In genomic region chr7:25151916-25152556, GRCm38 (mm10) we compare ENCODE assay signal across 10 mouse cellular contexts. TPM values are rescaled to one million over a fixed set of nuclear protein-coding genes. Genes with fewer than 3 reads are reported as not detected.
DNase-seq lines count a peak whose midpoint lies in the region; ATAC-seq lines count a peak whose summit lies in the region.
"Had no signal": no experiment of that assay in that cellular context is flagged by ENCODE, and none has a peak within 500 bp of the region (broad histone marks: within the 10 kb centered on the region; RNA-seq: fewer than 3 reads in every experiment).

No protein-coding gene starts in this region.

- peak overlapping the region; percentile 57 for H3K27ac ChIP-seq in forebrain, embryonic 11.5 days (ENCODE audit: low read depth, low read length)
- peak overlapping the region; percentile 90 for H3K27ac ChIP-seq in limb, embryonic 10.5 days
- peak overlapping the region; percentile 81 for H3K27ac ChIP-seq in neural tube, embryonic 15.5 days (replicated peaks)
- no peak overlapping the region for H3K27ac ChIP-seq in kidney, embryonic 16.5 days (ENCODE audit: low read length)
- H3K27ac ChIP-seq: heart, adult 2 months had no signal

- intact Hi-C loops in heart, postnatal 36 days (cut with DNase I) = no loop called here
- intact Hi-C loops in gastrocnemius, postnatal 36 days (cut with DNase I) = no loop called here

- DNase-seq in right cerebral cortex, postnatal 10 days (ENCODE audit: low spot score in 2 of 2) = peak; percentile 68 to 73
- DNase-seq in right cerebral cortex, adult 18-20 months = no peak
- no peak for DNase-seq in forebrain, embryonic 11.5 days (ENCODE audit: low spot score)
- DNase-seq in limb, embryonic 10.5 days (ENCODE audit: low spot score) = no peak
- DNase-seq in heart, postnatal 36 days = no peak
- no peak for DNase-seq in gastrocnemius, postnatal 36 days
- DNase-seq: heart, adult 2 months; lung, embryonic 14.5 days had no signal

- H3K9me3 ChIP-seq in forebrain, embryonic 11.5 days (ENCODE audit: control insufficient read depth, low read length) = no peaks in the 10 kb centered on the region
- H3K9me3 ChIP-seq in limb, embryonic 10.5 days (replicated peaks) = no peaks in the 10 kb centered on the region
- no peaks in the 10 kb centered on the region for H3K9me3 ChIP-seq in neural tube, embryonic 15.5 days (replicated peaks)
- H3K9me3 ChIP-seq in kidney, embryonic 16.5 days (ENCODE audit: low read length) = no peaks in the 10 kb centered on the region

- H3K4me3 ChIP-seq in forebrain, embryonic 11.5 days (ENCODE audit: low read depth, low read length) = 0 out of 2 replicates have a peak overlapping the region, but pooled peaks have one; percentile 2
- peak overlapping the region; percentile 43 for H3K4me3 ChIP-seq in limb, embryonic 10.5 days
- peak overlapping the region; percentile 12 for H3K4me3 ChIP-seq in neural tube, embryonic 15.5 days (replicated peaks)
- no peak overlapping the region for H3K4me3 ChIP-seq in kidney, embryonic 16.5 days (ENCODE audit: low read length)
- H3K4me3 ChIP-seq: heart, adult 2 months had no signal

- peaks cover 48% of the 10 kb centered on the region for H3K4me1 ChIP-seq in forebrain, embryonic 11.5 days (replicated peaks; ENCODE audit: control insufficient read depth, insufficient read depth, low read length)
- H3K4me1 ChIP-seq in limb, embryonic 10.5 days = peaks cover 77% of the 10 kb centered on the region
- peaks cover 69% of the 10 kb centered on the region for H3K4me1 ChIP-seq in neural tube, embryonic 15.5 days
- peaks cover 43% of the 10 kb centered on the region for H3K4me1 ChIP-seq in kidney, embryonic 16.5 days (ENCODE audit: insufficient read depth, low read length)

- no peak for ATAC-seq in forebrain, embryonic 11.5 days (replicated peaks; ENCODE audit: low FRiP score)
- ATAC-seq in neural tube, embryonic 15.5 days (ENCODE audit: low FRiP score) = peak; percentile 42; the same call in 1 of the 2 replicates
- ATAC-seq in kidney, embryonic 16.5 days (ENCODE audit: low FRiP score, low TSS enrichment) = no peak

- no peaks in the 10 kb centered on the region for H3K36me3 ChIP-seq in forebrain, embryonic 11.5 days (ENCODE audit: control insufficient read depth, insufficient read depth, low read length)
- H3K36me3 ChIP-seq in limb, embryonic 10.5 days = no peaks in the 10 kb centered on the region
- peaks cover 5% of the 10 kb centered on the region; the same call in 1 of the 2 replicates for H3K36me3 ChIP-seq in neural tube, embryonic 15.5 days
- no peaks in the 10 kb centered on the region for H3K36me3 ChIP-seq in kidney, embryonic 16.5 days (ENCODE audit: insufficient read depth, low read length)

- peak overlapping the region; percentile 27; the same call in 1 of the 2 replicates for H3K9ac ChIP-seq in forebrain, embryonic 11.5 days (ENCODE audit: low read length)
- H3K9ac ChIP-seq in neural tube, embryonic 15.5 days (replicated peaks) = peak overlapping the region; percentile 36
- no peak overlapping the region for H3K9ac ChIP-seq in kidney, embryonic 16.5 days (replicated peaks; ENCODE audit: low read length)
- H3K9ac ChIP-seq: lung, embryonic 14.5 days had no signal

- H3K4me2 ChIP-seq in forebrain, embryonic 11.5 days (ENCODE audit: low read depth, low read length, severe bottlenecking) = peak overlapping the region; percentile 15; the same call in 1 of the 2 replicates
- peak overlapping the region; percentile 43 for H3K4me2 ChIP-seq in neural tube, embryonic 15.5 days
- no peak overlapping the region for H3K4me2 ChIP-seq in kidney, embryonic 16.5 days (replicated peaks; ENCODE audit: low read depth, low read length)
- H3K4me2 ChIP-seq: lung, embryonic 14.5 days had no signal

- H3K27me3 ChIP-seq in forebrain, embryonic 11.5 days (ENCODE audit: control insufficient read depth, insufficient read depth, low read length) = no peaks in the 10 kb centered on the region
- peaks cover 72% of the 10 kb centered on the region for H3K27me3 ChIP-seq in limb, embryonic 10.5 days (ENCODE audit: low read depth, poor library complexity, severe bottlenecking)
- no peaks in the 10 kb centered on the region for H3K27me3 ChIP-seq in neural tube, embryonic 15.5 days (replicated peaks)
- H3K27me3 ChIP-seq in kidney, embryonic 16.5 days (ENCODE audit: insufficient read depth, low read length) = peaks cover 7% of the 10 kb centered on the region; the same call in 1 of the 2 replicates

- 29% methylated on average over 10 of the region's 10 CpGs for WGBS in forebrain, embryonic 11.5 days
- 48% methylated on average over 10 of the region's 10 CpGs for WGBS in limb, embryonic 10.5 days
- WGBS in neural tube, embryonic 15.5 days = 13% methylated on average over 10 of the region's 10 CpGs
- WGBS in kidney, embryonic 16.5 days = 41% methylated on average over 10 of the region's 10 CpGs

RNA-seq across cellular contexts. Expression of gene Pou2f2, which starts 27.5 kb away (rescaled TPM):
- polyA plus RNA-seq in forebrain, embryonic 11.5 days (2014; fragmentation: Nextera tagmentation; extraction: Ambion mirVana) = 16.8 and 19.9 TPM in 2 replicates
- polyA plus RNA-seq in limb, embryonic 10.5 days (2016; fragmentation: Nextera tagmentation; extraction: Ambion mirVana) = 3.3 and 4.1 TPM in 2 replicates
- 19.5 and 24.1 TPM in 2 replicates for polyA plus RNA-seq in neural tube, embryonic 15.5 days (2015; fragmentation: Nextera tagmentation; extraction: Ambion mirVana)
- under 1 TPM; 0.53 to 0.68 TPM for total RNA-seq in heart, postnatal 36 days (2021)
- 0.40 and 0.99 TPM in 2 replicates for polyA plus RNA-seq in kidney, embryonic 16.5 days (2015; fragmentation: Nextera tagmentation; extraction: Ambion mirVana)
- total RNA-seq in gastrocnemius, postnatal 36 days (2021) = under 1 TPM; 0.10 to 0.72 TPM

Comparison
In these comparisons a context has a peak if more than half of its experiments do, and no peak if none do; other contexts are left out.
1. DNase-seq: peak in right cerebral cortex, postnatal 10 days (2 of 2); none in right cerebral cortex, adult 18-20 months (single experiment), forebrain, embryonic 11.5 days (single experiment), limb, embryonic 10.5 days (single experiment), heart, postnatal 36 days (0 of 2) and gastrocnemius, postnatal 36 days (0 of 2).